Mouse (Mus musculus) lung, adult 18-20 months (tissue): ENCODE results near the gene Gigyf1.

ENCODE experiments used
- DNase-seq, 2 experiments: peaks; one replicate each; pipeline ENCODE4 v3.0.0; 2022; ENCODE audit warnings: mixed read lengths in 2 of 2

The Gigyf1 gene

GRCm38 (mm10) chr5:137518436-137518835, at the start of gene Gigyf1:
Gene Gigyf1 (plus strand): TSS chr5:137518548.
- no peak for DNase-seq

- DNase-seq: no peak
Measured at GRCm38 (mm10) chr5:137472252-137472904, 46.0 kb upstream of the Gigyf1 start.

- no peak for DNase-seq
Measured at GRCm38 (mm10) chr5:137474351-137474750, 44.0 kb upstream of the Gigyf1 start.

GRCm38 (mm10) chr5:137476964-137477363, 41.4 kb upstream of the Gigyf1 start, which contains the start of gene Zan:
Gene Zan (minus strand): TSS chr5:137477064.
- DNase-seq: no peak

DNA sequence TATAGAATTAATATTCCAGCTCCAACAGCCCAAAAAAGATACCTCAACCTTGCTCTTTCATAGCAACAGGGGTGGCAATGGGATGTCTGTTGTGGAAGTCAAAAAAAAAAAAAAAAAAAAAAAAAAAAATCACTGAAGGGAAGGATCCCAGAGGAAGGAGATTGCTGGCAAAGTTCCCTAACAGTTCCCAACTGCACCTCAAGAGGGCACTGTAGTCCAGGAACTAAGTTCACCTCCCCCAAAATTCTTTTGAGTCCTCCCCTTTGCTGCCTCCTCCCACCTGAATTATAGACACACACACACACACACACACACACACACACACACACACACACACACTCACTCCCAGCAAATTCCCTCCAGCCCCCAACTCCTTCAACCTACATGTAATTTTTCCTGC, 37.2 kb upstream of the Gigyf1 start:
- peak; percentile 75 to 79 for DNase-seq

DNA sequence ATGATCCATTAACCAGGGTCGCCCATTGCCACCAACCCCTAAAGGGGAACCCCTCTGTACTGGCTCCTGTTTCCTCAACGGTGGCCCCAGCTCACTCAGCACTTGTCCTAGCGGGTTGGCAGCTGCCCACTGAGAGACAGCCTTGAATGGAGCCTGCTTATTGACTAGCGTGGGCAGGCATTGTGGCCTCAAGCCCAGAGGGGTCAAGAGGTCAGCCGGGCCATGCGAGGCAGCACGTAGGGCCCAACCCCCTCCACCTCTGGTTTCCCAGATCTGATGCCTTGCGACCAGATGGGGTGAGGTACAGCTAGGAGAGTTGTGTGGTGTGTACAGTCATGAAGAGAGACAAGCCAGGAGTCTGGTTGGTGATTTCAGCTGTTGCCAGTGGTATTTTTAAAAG, 36.5 kb upstream of the Gigyf1 start:
- peak in 1 of 2 experiments; percentile 14 for DNase-seq

DNA sequence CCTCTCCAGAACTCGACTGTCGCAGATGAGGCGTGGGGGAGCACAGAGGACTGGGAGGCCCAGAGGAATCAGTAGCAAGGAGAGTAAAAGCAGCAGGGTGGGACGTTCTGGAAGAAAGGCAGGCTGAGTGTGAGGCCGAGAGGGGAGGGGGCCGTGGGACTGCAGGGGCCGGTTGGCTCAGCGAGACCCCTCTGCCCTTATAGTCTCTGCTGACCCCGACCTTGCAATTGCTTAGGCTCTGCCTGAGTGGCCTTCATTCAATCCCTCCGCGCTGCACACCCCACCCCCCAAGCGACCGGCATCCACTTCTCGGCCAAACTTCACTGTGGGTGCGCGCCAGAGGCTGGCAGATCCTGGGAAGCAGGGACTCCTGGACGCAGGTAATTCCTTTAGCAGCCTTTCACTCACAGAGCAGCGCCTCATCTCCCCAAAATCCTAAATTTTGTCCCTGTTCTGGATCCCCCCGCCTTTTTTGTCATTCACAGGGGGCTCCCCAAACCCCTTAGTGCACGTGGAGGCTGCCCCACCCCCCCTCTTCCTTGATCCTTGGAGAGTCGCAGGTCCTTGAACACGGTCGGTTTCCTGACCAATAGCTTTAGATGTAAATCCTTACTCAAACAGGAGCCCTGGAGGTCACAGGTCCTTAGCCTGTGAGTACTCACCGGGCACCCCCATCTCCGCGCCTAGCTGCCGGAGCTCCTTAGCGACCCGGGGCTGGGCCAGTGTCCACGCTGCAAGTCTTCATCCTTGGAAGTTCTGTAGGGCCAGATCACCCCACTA, 33.1 kb upstream of the Gigyf1 start:
- no peak for DNase-seq

DNA sequence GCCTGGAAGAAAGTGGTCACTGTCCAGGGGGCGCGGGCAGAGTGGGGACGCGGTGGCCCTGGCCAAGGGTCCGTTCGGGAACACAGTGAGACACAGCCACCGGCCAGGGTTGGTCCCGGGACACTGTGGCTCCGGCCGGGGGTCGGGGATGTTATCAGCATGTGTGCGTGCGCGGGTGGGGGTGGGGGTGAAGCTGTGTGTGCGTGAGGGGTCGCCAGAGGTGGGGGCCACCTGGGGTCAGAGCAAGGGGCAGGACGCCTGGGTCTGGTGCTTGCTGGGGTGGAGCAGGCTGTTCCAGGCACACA, 32.5 kb upstream of the Gigyf1 start:
- no peak for DNase-seq

- DNase-seq: no peak
Measured at GRCm38 (mm10) chr5:137487616-137488015, 30.7 kb upstream of the Gigyf1 start.

GRCm38 (mm10) chr5:137491559-137491958, 26.8 kb upstream of the Gigyf1 start:
- DNase-seq: no peak

DNA sequence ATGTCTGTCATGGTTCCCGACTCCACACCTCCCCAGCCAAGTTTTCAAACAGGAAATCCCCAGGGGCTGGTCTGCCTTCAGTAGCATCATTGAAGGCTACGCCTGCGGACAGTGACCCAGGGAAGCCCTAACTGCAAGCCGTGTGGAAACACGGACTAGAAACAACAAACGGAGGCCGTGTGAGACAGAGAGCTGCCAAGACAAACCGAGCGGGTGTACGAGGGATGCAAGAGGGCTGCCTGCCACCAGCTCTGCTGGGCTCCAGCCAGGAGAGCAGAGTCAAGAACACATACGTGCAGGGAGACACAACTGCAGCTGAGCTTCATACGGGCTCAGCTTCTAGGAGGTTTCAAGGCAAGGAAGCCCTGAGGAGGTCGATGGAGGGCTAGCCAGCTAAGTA, 24.5 kb upstream of the Gigyf1 start:
- no peak for DNase-seq

- DNase-seq: no peak
Measured at GRCm38 (mm10) chr5:137500186-137500585, 18.2 kb upstream of the Gigyf1 start.

DNA sequence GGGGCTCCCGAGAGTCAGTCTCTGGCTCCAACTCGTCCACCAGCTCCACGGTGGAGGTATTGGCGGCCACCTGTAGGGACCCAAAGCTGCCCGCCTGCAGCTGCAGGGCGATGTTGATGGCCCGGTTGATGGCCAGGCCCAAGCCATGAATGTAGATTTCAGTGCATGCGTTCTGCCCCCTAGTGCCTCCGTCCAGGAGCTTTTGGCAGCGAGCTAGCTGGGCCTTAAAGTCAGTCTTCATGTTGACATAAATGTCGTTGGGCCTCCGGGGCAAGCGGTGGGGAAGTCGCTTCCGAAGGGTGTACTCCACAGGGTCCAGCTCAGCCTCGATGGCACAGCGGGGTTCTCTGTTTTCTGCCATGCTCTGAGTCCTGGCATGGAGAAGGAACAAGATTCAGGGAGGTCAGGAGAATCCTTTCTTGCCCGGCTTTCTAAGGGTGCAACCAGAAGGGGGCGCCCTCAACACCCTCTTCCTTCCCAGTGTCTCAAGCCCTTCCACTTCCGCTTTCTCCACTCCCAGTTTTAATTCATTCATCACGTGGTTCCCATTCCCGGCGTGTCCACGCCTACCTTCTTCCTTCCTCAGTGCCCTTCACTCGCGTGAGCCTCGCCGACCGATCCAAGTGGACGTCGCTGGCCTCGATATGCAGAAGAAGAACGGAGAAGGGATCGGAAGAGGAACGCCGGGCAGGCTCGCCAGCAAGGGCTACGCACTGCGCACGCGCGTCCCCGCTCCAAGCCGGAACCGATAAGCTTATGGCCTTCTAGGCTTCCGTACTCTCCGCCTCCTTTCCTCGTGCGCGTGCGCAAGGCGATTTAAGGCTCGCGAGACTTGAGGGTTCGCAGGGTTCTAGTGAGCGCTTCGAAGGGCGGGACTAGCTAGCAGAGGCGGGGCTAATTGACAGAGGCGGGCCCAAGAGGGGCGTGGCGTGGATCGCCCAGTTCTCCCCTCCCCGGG, 16.4 kb upstream of the Gigyf1 start, which contains the start of gene Pop7:
Gene Pop7, minus strand, starts transcription at position 810 of the 958 bp plus-strand sequence.
- peak; percentile 100 for DNase-seq

DNA sequence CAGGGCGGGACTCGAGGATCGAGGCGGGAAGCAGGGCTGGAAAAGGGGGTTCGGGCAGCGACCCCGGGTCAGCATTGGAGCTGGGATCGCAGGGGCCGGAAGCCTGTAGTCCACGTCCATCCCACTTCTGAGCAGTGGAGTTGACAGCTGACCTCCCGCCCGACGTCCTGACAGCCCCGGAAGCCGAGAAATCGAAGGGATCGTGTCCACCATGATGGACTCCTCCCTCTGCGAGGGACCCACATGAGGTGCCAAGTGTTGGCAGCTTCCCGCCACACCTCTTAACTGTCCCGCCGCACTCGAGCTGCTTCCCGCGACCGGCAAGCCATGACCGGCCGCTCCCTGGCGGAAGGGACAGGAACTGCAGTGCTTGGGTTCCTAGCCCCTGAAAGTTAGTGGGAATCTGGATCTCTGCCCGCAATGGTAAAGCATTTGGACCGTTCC, 15.7 kb upstream of the Gigyf1 start:
- peak; percentile 89 to 92 for DNase-seq

GRCm38 (mm10) chr5:137504041-137504440, 14.3 kb upstream of the Gigyf1 start:
- peak in 1 of 2 experiments; percentile 48 for DNase-seq

- peak; percentile 76 to 78 for DNase-seq
Measured at GRCm38 (mm10) chr5:137510014-137510501, 8.3 kb upstream of the Gigyf1 start.

DNA sequence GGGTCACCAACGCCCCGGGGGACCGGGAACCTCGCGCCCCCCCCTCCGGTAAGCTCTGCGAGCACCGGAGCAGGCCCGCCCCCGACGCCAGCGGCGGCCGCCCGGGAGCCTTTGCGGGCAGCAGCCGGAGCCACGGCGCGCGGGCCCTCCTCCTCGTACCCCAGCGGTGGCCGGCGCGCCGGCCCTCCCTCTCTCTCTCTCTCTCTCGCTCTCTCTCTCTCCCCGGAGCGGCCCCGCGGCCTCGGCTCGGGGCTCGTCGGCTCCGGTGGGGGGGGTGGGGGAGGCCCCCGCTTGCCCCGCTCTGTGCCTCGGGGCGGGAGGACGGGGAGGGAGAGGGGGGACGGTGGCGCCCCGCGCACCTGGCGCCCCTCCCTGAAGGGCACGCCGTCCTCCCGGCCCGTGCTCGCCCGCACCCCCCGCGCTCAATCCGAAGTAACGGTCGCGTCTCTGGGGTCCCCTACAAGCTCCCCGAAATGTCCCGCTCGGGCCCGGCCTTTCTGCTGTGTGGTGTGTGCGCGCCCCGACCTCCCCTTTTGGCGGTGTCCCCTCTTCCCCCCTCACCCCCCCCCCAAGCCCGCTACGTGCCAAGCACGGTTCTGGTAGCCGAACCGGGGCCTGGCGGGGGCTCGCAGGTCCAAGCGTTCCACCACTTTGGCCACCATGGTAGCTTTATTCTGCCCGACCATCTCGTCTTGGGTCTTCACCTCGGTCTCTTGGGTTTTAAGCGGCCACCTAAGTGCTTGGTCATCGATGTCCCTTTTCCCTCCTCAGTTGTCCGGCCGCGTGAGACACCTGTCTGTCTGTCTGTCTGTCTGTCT, 7.6 kb upstream of the Gigyf1 start:
- no peak for DNase-seq

DNA sequence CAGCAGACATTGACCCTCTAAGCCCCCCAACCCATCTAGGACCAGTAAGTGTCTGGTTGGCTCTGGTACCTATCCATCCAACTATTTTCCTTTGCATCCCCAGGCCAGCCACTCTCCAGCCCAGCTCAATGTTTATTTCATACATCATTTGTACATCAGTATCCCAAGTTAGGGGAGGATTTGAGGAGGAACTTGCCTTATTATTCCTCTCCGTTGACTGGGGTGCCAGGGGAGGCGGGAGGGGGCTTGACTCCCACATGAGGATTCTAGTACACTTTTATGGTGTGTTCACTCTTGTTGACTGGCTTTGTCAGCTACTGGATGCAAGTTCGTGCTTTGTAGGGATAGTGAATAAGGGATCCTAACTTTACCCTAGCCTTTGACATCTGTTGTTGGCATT, 6.6 kb upstream of the Gigyf1 start:
- DNase-seq: no peak

DNA sequence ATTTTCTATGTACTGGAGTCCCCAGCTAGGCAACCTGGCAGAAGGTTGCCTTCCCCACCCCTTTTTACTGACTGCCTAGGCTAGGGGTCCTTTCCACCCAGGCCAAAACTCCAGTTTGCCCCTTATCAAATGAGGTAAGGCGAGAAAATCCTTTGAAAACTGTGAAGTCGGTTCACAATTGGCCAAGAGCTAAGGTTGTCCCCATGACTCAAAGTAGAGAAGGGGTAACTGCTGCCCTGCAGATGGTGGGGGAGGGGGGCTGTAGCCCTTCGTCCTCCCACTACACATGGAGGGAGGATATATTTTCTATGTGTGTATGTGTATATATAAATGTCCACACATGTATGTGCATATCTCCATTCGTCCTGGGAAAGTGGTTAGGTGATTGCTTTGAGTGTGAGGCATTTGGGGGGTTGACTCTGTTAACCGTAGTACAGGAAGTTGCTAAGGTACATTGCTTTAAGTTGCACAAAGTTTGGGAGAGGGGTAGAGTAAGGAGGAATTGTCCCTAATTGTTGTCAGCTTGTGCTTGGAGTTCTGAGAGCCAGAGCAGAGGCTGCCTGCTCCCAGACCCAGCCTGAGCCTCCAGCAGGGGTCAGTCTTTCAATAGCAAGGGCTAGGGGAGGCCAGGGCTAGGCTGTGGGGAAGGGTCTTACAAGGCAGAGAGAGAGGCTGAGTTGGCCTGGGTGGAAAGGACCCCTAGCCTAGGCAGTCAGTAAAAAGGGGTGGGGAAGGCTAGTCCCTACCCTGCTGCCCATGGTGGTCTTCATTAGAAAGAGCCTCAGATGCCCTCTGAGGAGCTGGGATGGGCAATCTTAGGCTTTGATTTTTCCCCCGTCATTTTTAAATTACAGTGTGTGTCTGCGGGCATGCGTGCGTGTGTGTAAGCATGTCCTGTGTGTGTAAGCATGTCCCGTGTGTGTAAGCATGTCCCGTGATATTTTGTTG, 5.2 kb upstream of the Gigyf1 start:
- DNase-seq: no peak

- DNase-seq: no peak
Measured at GRCm38 (mm10) chr5:137513951-137514721, 4.2 kb upstream of the Gigyf1 start.
